Mouse (Mus musculus) stomach, embryonic 16.5 days (tissue): ENCODE measurements at regions not wholly inside any gene's neighbourhood (a gene's known extent, or its start where the extent isn't known, plus 50 kb on each side); places are given as distances from the start of the nearest gene placed in this dataset.

Source experiments
- ATAC-seq: fragments of 200-750 bp; cut with Nextera tagmentation; 2 replicates; pipeline ENCODE4 v1.8.0; 2017; ENCODE audit warnings: moderate number of reproducible peaks, moderate TSS enrichment; ENCODE audit not compliant: insufficient read depth, low FRiP score
- H3K27ac ChIP-seq: fragments of 300-500 bp; sonication (generic); 2 replicates; pipeline ENCODE4 v1.5.1; 2014; ENCODE audit warnings: low read length
- H3K27me3 ChIP-seq: fragments of 300-500 bp; sonication (generic); 2 replicates; pipeline ENCODE4 v1.6.1; 2014; ENCODE audit warnings: low read length, control low read depth, mixed read lengths; ENCODE audit not compliant: control insufficient read depth, insufficient read depth
- H3K36me3 ChIP-seq: fragments of 300-500 bp; sonication (generic); 2 replicates; pipeline ENCODE4 v1.6.1; 2014; ENCODE audit warnings: low read length; ENCODE audit not compliant: control insufficient read depth, insufficient read depth
- H3K4me1 ChIP-seq: fragments of 300-500 bp; sonication (generic); 2 replicates; pipeline ENCODE4 v1.6.1; 2014; ENCODE audit warnings: low read length, control low read depth, mixed read lengths; ENCODE audit not compliant: control insufficient read depth, insufficient read depth
- H3K4me2 ChIP-seq: fragments of 300-500 bp; sonication (generic); 2 replicates; pipeline ENCODE4 v1.6.1; 2014; ENCODE audit warnings: low read depth, low read length, mixed read lengths
- H3K4me3 ChIP-seq: fragments of 300-500 bp; sonication (generic); replicated peaks from 2 replicates; pipeline ENCODE4 v1.5.1; 2014; ENCODE audit warnings: mild to moderate bottlenecking, low read length
- H3K9ac ChIP-seq: fragments of 300-500 bp; sonication (generic); 2 replicates; pipeline ENCODE4 v1.6.1; 2014; ENCODE audit warnings: low read length
- H3K9me3 ChIP-seq: fragments of 300-500 bp; sonication (generic); replicated peaks from 2 replicates; pipeline ENCODE4 v1.6.1; 2016; ENCODE audit warnings: low read length, control low read depth; ENCODE audit not compliant: control insufficient read depth
- WGBS: fragments of 180-500 bp; shearing (Covaris S2); extraction: QIAGEN DNeasy Blood & Tissue Kit; methylation state at CpG from one replicate; pipeline ENCODE4 v1.1.7; 2014; 5-methylcytosine and 5-hydroxymethylcytosine counted together

DNA sequence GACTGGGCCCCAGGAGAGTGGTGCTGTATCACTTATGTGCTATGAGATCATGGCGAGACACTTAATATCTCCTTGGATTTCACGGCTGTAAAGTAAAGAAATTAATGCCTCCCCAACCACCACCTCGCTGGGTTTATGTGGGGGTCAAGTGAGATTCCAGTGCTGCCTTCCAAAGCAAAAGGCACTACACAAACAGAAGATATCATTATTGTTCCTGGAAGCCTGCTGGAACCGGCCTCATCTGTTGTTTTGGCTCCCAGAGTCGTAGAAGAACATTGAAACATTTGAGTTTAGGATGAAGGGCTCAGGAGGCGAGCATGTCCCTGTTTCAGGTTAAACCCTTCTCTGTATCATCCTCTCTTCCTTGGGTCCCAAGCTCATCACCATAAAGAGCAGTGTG lies 116.6 kb downstream of the Gpbp1 start:
- Histone ChIP-seq H3K4me3 (no peak overlapping the region), H3K9me3 (peaks cover 3% of the 10 kb centered on the region; the same call in 1 of the 2 replicates), H3K4me2 (no peak overlapping the region), H3K27me3 (no peaks in the 10 kb centered on the region), H3K4me1 (no peaks in the 10 kb centered on the region), H3K27ac (peak overlapping the region; percentile 58), H3K36me3 (no peaks in the 10 kb centered on the region), H3K9ac (no peak overlapping the region)
- ATAC-seq = no peak
- 54% methylated on average over 6 of the region's 6 CpGs for WGBS

- no peak overlapping the region for H3K4me3 ChIP-seq
- no peaks in the 10 kb centered on the region for H3K27me3 ChIP-seq
- no peak overlapping the region for H3K4me2 ChIP-seq
- H3K36me3 ChIP-seq = no peaks in the 10 kb centered on the region
- peak overlapping the region; percentile 58; the same call in 1 of the 2 replicates for H3K27ac ChIP-seq
- peak; percentile 75 for ATAC-seq
- peaks cover 3% of the 10 kb centered on the region; the same call in 1 of the 2 replicates for H3K9me3 ChIP-seq
- 62% methylated on average over 1 of the region's 1 CpGs for WGBS
- no peak overlapping the region for H3K9ac ChIP-seq
- H3K4me1 ChIP-seq = no peaks in the 10 kb centered on the region
These were observed 116.1 kb downstream of the Gpbp1 start for GRCm38 (mm10) chr13:111373801-111374200.
